Comparison of ENCODE assay signal across 1 mouse cellular context in the genomic region with DNA sequence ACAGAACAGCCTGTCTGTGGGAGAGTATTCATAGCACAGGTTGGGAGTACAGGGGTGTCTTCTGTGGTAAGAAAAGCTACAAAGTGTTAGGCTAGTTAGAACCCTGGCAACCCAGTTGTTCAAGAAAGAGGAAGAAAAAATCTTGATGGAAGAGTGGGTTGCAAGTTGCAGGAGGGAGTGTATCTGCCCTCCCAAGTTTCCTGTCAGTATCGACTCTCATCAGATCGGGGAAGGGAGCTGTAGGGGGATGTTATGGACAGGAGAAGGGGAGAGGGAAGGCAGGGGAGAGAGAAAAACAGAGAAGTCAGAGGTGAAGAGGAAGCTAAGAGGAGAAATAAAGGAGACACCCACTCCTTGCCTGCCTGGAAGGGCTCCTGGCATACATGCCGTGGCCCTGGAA.
TF ChIP-seq lines count a peak whose summit lies in the region.

No protein-coding gene starts in this region.

TF ChIP-seq in MEL, 35 proteins besides CTCF, POLR2A, EP300 and RAD21:
- no peak; the same call in 1 of the 2 replicates for TF ChIP-seq TAL1 (IDR thresholded peaks at IDR 0.05; ENCODE audit: low read length)
- no peak for TF ChIP-seq NELFE (IDR thresholded peaks at IDR 0.05; ENCODE audit: low read depth, low read length)
- TF ChIP-seq SMC3 (IDR thresholded peaks at IDR 0.05; ENCODE audit: low read depth, low read length), result no peak
- TF ChIP-seq GATA1 (IDR thresholded peaks at IDR 0.05; ENCODE audit: low read depth, low read length), result peak; percentile 64
- TF ChIP-seq MAFK (IDR thresholded peaks at IDR 0.05; ENCODE audit: borderline replicate concordance, low read depth, low read length), result no peak
- TF ChIP-seq TBP (IDR thresholded peaks at IDR 0.05; ENCODE audit: low read depth, low read length), result peak; percentile 49; the same call in 1 of the 2 replicates
- peak; percentile 18; the same call in 1 of the 2 replicates for TF ChIP-seq ETS1 (IDR thresholded peaks at IDR 0.05; ENCODE audit: low read depth, low read length)
- no peak for TF ChIP-seq USF1 (IDR thresholded peaks at IDR 0.05; ENCODE audit: low read depth, low read length)
- no peak for TF ChIP-seq MYC (IDR thresholded peaks at IDR 0.05; ENCODE audit: low read depth, low read length)
- no peak for TF ChIP-seq NRF1 (IDR thresholded peaks at IDR 0.05; ENCODE audit: insufficient read depth, low read depth, low read length, poor library complexity, severe bottlenecking)
- TF ChIP-seq MAX (IDR thresholded peaks at IDR 0.05; ENCODE audit: low read length), result no peak
- TF ChIP-seq MXI1 (IDR thresholded peaks at IDR 0.05; ENCODE audit: low read depth, low read length), result no peak
- TF ChIP-seq USF2 (IDR thresholded peaks at IDR 0.05; ENCODE audit: borderline replicate concordance in 1 of 2, insufficient read depth in 1 of 2, low read depth in 1 of 2, low read length in 2 of 2), result no peak
- no peak for TF ChIP-seq POLR2AphosphoS2 (IDR thresholded peaks at IDR 0.05; ENCODE audit: low read length)
- TF ChIP-seq ZC3H11A (IDR thresholded peaks at IDR 0.05; ENCODE audit: low read depth, low read length), result no peak
- no peak for TF ChIP-seq BHLHE40 (IDR thresholded peaks at IDR 0.05; ENCODE audit: borderline replicate concordance, low read depth, low read length)
- no peak; the same call in 1 of the 2 replicates for TF ChIP-seq SIN3A (IDR thresholded peaks at IDR 0.05; ENCODE audit: low read length)
- no peak for TF ChIP-seq ZNF384 (IDR thresholded peaks at IDR 0.05; ENCODE audit: low read depth, low read length)
- TF ChIP-seq UBTF (IDR thresholded peaks at IDR 0.05; ENCODE audit: borderline replicate concordance, insufficient read depth, low read depth, low read length), result no peak
- no peak for TF ChIP-seq ELF1 (IDR thresholded peaks at IDR 0.05; ENCODE audit: low read depth, low read length)
- TF ChIP-seq E2F4 (IDR thresholded peaks at IDR 0.05; ENCODE audit: borderline replicate concordance, low read depth, low read length), result no peak
- peak; percentile 47; the same call in 1 of the 2 replicates for TF ChIP-seq TCF12 (IDR thresholded peaks at IDR 0.05; ENCODE audit: low read depth, low read length)
- TF ChIP-seq CHD1 (IDR thresholded peaks at IDR 0.05; ENCODE audit: low read depth, low read length), result no peak
- TF ChIP-seq MEF2A (IDR thresholded peaks at IDR 0.05; ENCODE audit: extremely low read depth, insufficient replicate concordance, low read depth, low read length, poor library complexity, severe bottlenecking), result no peak
- no peak for TF ChIP-seq ZKSCAN1 (IDR thresholded peaks at IDR 0.05; ENCODE audit: low read depth, low read length)
